Mouse (Mus musculus) embryonic facial prominence, embryonic 13.5 days (tissue): Measurements from ENCODE around the gene Rpia. TPM values are rescaled to one million over a fixed set of nuclear protein-coding genes. Genes with fewer than 3 reads are reported as not detected.
A peak's percentile ranks its signal among the peaks of the same experiment; 100 is the strongest.

Source experiments
- ATAC-seq: fragments of 200-750 bp; cut with Nextera tagmentation; 2 replicates; pipeline ENCODE4 v1.8.0; 2017; ENCODE audit warnings: low read depth; ENCODE audit not compliant: insufficient number of reproducible peaks, insufficient read depth, low FRiP score, low TSS enrichment
- H3K27ac ChIP-seq: fragments of 300-500 bp; sonication (generic); 2 replicates; pipeline ENCODE4 v1.5.1; 2015; ENCODE audit warnings: moderate library complexity, mild to moderate bottlenecking, inconsistent platforms
- H3K27me3 ChIP-seq: fragments of 300-500 bp; sonication (generic); 2 replicates; pipeline ENCODE4 v1.6.1; 2015; ENCODE audit warnings: mild to moderate bottlenecking, inconsistent platforms
- H3K36me3 ChIP-seq: fragments of 300-500 bp; sonication (generic); 2 replicates; pipeline ENCODE4 v1.6.1; 2015; ENCODE audit warnings: mild to moderate bottlenecking, inconsistent platforms
- H3K4me1 ChIP-seq: fragments of 300-500 bp; sonication (generic); 2 replicates; pipeline ENCODE4 v1.6.1; 2015; ENCODE audit warnings: inconsistent platforms
- H3K4me2 ChIP-seq: fragments of 300-500 bp; sonication (generic); 2 replicates; pipeline ENCODE4 v1.6.1; 2015; ENCODE audit warnings: moderate library complexity, mild to moderate bottlenecking, inconsistent platforms
- H3K4me3 ChIP-seq: fragments of 300-500 bp; sonication (generic); 2 replicates; pipeline ENCODE4 v1.5.1; 2015; ENCODE audit warnings: mild to moderate bottlenecking, inconsistent platforms
- H3K9ac ChIP-seq: fragments of 300-500 bp; sonication (generic); 2 replicates; pipeline ENCODE4 v1.6.1; 2015; ENCODE audit warnings: mild to moderate bottlenecking, inconsistent platforms
- H3K9me3 ChIP-seq: fragments of 300-500 bp; sonication (generic); 2 replicates; pipeline ENCODE4 v1.6.1; 2016; ENCODE audit warnings: inconsistent platforms
- WGBS: fragments of 180-500 bp; shearing (Covaris S2); methylation state at CpG from one replicate; pipeline ENCODE4 v1.1.7; 2015; ENCODE audit warnings: mixed read lengths; 5-methylcytosine and 5-hydroxymethylcytosine counted together
- polyA plus RNA-seq: library from polyadenylated mRNA; unstranded; fragments of >200 nt; fragmentation: Nextera tagmentation; extraction: Ambion mirVana; gene quantifications from 2 replicates; pipeline ENCODE4 v1.2.1, GENCODE M21; 2015

Rpia gene
- polyA plus RNA-seq, 1 experiment from 2014 or later: 3.6 TPM

GRCm38 (mm10) chr6:70773769-70774168 is 18.3 kb downstream of the Rpia start:
- Histone ChIP-seq H3K4me1 (no peaks in the 10 kb centered on the region), H3K9me3 (no peaks in the 10 kb centered on the region), H3K4me3 (no peak overlapping the region), H3K4me2 (no peak overlapping the region), H3K36me3 (peaks cover 53% of the 10 kb centered on the region), H3K27ac (no peak overlapping the region), H3K9ac (0 out of 2 replicates have a peak overlapping the region, but pooled peaks have one; percentile 8), H3K27me3 (no peaks in the 10 kb centered on the region)
- no peak for ATAC-seq
- WGBS: 84% methylated on average over 5 of the region's 5 CpGs

- H3K9me3 ChIP-seq: no peaks in the 10 kb centered on the region
- no peak overlapping the region for H3K9ac ChIP-seq
- 27% methylated on average over 6 of the region's 6 CpGs for WGBS
- no peak overlapping the region for H3K4me3 ChIP-seq
- H3K27ac ChIP-seq: no peak overlapping the region
- ATAC-seq: no peak
- H3K4me1 ChIP-seq: no peaks in the 10 kb centered on the region
- peaks cover 75% of the 10 kb centered on the region for H3K36me3 ChIP-seq
- no peaks in the 10 kb centered on the region for H3K27me3 ChIP-seq
- no peak overlapping the region for H3K4me2 ChIP-seq
Measured at GRCm38 (mm10) chr6:70768769-70769168, 23.3 kb downstream of the Rpia start.

- Histone ChIP-seq H3K27me3 (no peaks in the 10 kb centered on the region), H3K4me3 (no peak overlapping the region), H3K4me2 (no peak overlapping the region)
Measured at GRCm38 (mm10) chr6:70765076-70765475, 27.0 kb downstream of the Rpia start.

GRCm38 (mm10) chr6:70764551-70764950 is 27.5 kb downstream of the Rpia start:
- H3K4me2 ChIP-seq: no peak overlapping the region
- H3K4me1 ChIP-seq: no peaks in the 10 kb centered on the region
- peaks cover 36% of the 10 kb centered on the region for H3K36me3 ChIP-seq
- H3K9me3 ChIP-seq: no peaks in the 10 kb centered on the region
- no peak overlapping the region for H3K4me3 ChIP-seq
- WGBS: 89% methylated on average over 5 of the region's 5 CpGs
- H3K27me3 ChIP-seq: no peaks in the 10 kb centered on the region
- ATAC-seq: no peak
- H3K9ac ChIP-seq: no peak overlapping the region
- H3K27ac ChIP-seq: no peak overlapping the region

More at GRCm38 (mm10) chr6:70765076-70765475, 27.0 kb downstream of the Rpia start:
- peaks cover 40% of the 10 kb centered on the region for H3K36me3 ChIP-seq
- no peaks in the 10 kb centered on the region for H3K4me1 ChIP-seq
- WGBS: 89% methylated on average over 8 of the region's 8 CpGs
- no peaks in the 10 kb centered on the region for H3K9me3 ChIP-seq
- no peak for ATAC-seq
- H3K27ac ChIP-seq: no peak overlapping the region
- no peak overlapping the region for H3K9ac ChIP-seq

- Histone ChIP-seq H3K27me3 (no peaks in the 10 kb centered on the region), H3K4me3 (no peak overlapping the region)
- WGBS: 93% methylated on average over 4 of the region's 4 CpGs
Measured at GRCm38 (mm10) chr6:70763881-70764280, 28.2 kb downstream of the Rpia start.

GRCm38 (mm10) chr6:70762659-70763058 is 29.4 kb downstream of the Rpia start:
- Histone ChIP-seq H3K36me3 (peaks cover 26% of the 10 kb centered on the region), H3K4me3 (no peak overlapping the region), H3K4me1 (no peaks in the 10 kb centered on the region), H3K4me2 (no peak overlapping the region), H3K9ac (no peak overlapping the region), H3K9me3 (no peaks in the 10 kb centered on the region), H3K27ac (no peak overlapping the region), H3K27me3 (no peaks in the 10 kb centered on the region)
- no peak for ATAC-seq
- 82% methylated on average over 6 of the region's 6 CpGs for WGBS

More at GRCm38 (mm10) chr6:70763881-70764280, 28.2 kb downstream of the Rpia start:
- H3K9me3 ChIP-seq: no peaks in the 10 kb centered on the region
- H3K9ac ChIP-seq: no peak overlapping the region
- H3K36me3 ChIP-seq: peaks cover 35% of the 10 kb centered on the region
- no peaks in the 10 kb centered on the region for H3K4me1 ChIP-seq
- no peak overlapping the region for H3K4me2 ChIP-seq
- no peak overlapping the region for H3K27ac ChIP-seq
- ATAC-seq: no peak

- Histone ChIP-seq H3K27ac (no peak overlapping the region), H3K27me3 (no peaks in the 10 kb centered on the region), H3K4me1 (no peaks in the 10 kb centered on the region), H3K9ac (no peak overlapping the region), H3K4me3 (no peak overlapping the region), H3K4me2 (no peak overlapping the region), H3K9me3 (no peaks in the 10 kb centered on the region), H3K36me3 (peaks cover 11% of the 10 kb centered on the region)
- no peak for ATAC-seq
- WGBS: 82% methylated on average over 4 of the region's 4 CpGs
Measured at GRCm38 (mm10) chr6:70760951-70761350, 31.1 kb downstream of the Rpia start.

GRCm38 (mm10) chr6:70754833-70755232 is 37.2 kb downstream of the Rpia start:
- H3K4me1 ChIP-seq: peaks cover under 1% of the 10 kb centered on the region; the same call in 1 of the 2 replicates
- H3K9me3 ChIP-seq: no peaks in the 10 kb centered on the region
- no peaks in the 10 kb centered on the region for H3K36me3 ChIP-seq
- no peak for ATAC-seq
- no peaks in the 10 kb centered on the region for H3K27me3 ChIP-seq
- 90% methylated on average over 10 of the region's 10 CpGs for WGBS
- H3K4me2 ChIP-seq: no peak overlapping the region
- no peak overlapping the region for H3K4me3 ChIP-seq
- H3K9ac ChIP-seq: no peak overlapping the region
- H3K27ac ChIP-seq: no peak overlapping the region

GRCm38 (mm10) chr6:70752351-70752750 is 39.7 kb downstream of the Rpia start:
- H3K9me3 ChIP-seq: no peaks in the 10 kb centered on the region
- 57% methylated on average over 8 of the region's 8 CpGs for WGBS
- no peak overlapping the region for H3K9ac ChIP-seq
- no peak overlapping the region for H3K4me2 ChIP-seq
- no peak overlapping the region for H3K27ac ChIP-seq
- H3K4me3 ChIP-seq: no peak overlapping the region
- H3K4me1 ChIP-seq: peaks cover 3% of the 10 kb centered on the region; the same call in 1 of the 2 replicates
- H3K27me3 ChIP-seq: no peaks in the 10 kb centered on the region
- no peaks in the 10 kb centered on the region for H3K36me3 ChIP-seq
- no peak for ATAC-seq

GRCm38 (mm10) chr6:70751898-70752273 is 40.1 kb downstream of the Rpia start:
- no peaks in the 10 kb centered on the region for H3K9me3 ChIP-seq
- no peak overlapping the region for H3K27ac ChIP-seq
- no peaks in the 10 kb centered on the region for H3K27me3 ChIP-seq
- no peak overlapping the region for H3K4me3 ChIP-seq
- no peak overlapping the region for H3K9ac ChIP-seq
- H3K4me1 ChIP-seq: peaks cover 3% of the 10 kb centered on the region; the same call in 1 of the 2 replicates
- WGBS: 72% methylated on average over 6 of the region's 6 CpGs
- no peak overlapping the region for H3K4me2 ChIP-seq
- no peak for ATAC-seq
- no peaks in the 10 kb centered on the region for H3K36me3 ChIP-seq

GRCm38 (mm10) chr6:70751251-70751897 is 40.7 kb downstream of the Rpia start:
- H3K4me3 ChIP-seq: no peak overlapping the region
- H3K27ac ChIP-seq: no peak overlapping the region
- no peak overlapping the region for H3K9ac ChIP-seq
- H3K4me2 ChIP-seq: no peak overlapping the region
- no peaks in the 10 kb centered on the region for H3K9me3 ChIP-seq
- ATAC-seq: no peak
- no peaks in the 10 kb centered on the region for H3K27me3 ChIP-seq
- peaks cover 3% of the 10 kb centered on the region; the same call in 1 of the 2 replicates for H3K4me1 ChIP-seq
- WGBS: 70% methylated on average over 8 of the region's 8 CpGs
- no peaks in the 10 kb centered on the region for H3K36me3 ChIP-seq

GRCm38 (mm10) chr6:70749750-70750149 is 42.3 kb downstream of the Rpia start:
- H3K9me3 ChIP-seq: no peaks in the 10 kb centered on the region
- H3K4me1 ChIP-seq: peaks cover 3% of the 10 kb centered on the region; the same call in 1 of the 2 replicates
- no peak overlapping the region for H3K4me3 ChIP-seq
- 19% methylated on average over 1 of the region's 1 CpGs for WGBS
- H3K4me2 ChIP-seq: no peak overlapping the region
- H3K27me3 ChIP-seq: no peaks in the 10 kb centered on the region
- ATAC-seq: no peak; the same call in 1 of the 2 replicates
- H3K36me3 ChIP-seq: no peaks in the 10 kb centered on the region
- H3K27ac ChIP-seq: 0 out of 2 replicates have a peak overlapping the region, but pooled peaks have one; percentile 23
- no peak overlapping the region for H3K9ac ChIP-seq
